Mouse (Mus musculus) cerebellum, adult 9-11 months (tissue): ENCODE results near the gene Sgk1.
"Not testable (repeated sequence)": the region's sequence is repeated elsewhere in the genome, so short reads cannot be mapped to it uniquely, and the experiment has no call there.

Experiments used
- DNase-seq: peaks from one replicate; pipeline ENCODE4 v3.0.0; 2022

The Sgk1 gene

DNA sequence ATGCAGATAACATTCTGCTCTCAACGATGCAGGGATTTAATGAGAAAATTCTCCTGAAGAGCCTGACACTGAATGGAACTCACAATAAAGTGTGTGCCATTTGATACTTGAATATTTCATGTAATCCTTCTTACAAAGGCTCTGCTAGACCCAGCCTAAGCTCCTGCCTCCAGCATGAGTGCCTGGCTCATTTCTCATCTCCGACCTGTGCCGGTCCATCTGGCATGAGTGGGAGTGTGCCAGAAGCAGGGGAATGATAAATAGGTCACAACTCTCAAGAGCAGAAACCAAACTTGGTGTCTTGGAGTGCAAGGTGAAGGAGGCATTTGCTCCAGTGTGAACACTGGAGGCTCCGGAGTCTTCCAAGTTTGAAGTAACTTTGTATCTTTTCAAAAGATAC lies 13.4 kb upstream of the Sgk1 start:
- DNase-seq, result peak; percentile 94

GRCm38 (mm10) chr10:21881837-21882183 lies 174 bp upstream of the Sgk1 start:
- no peak for DNase-seq

DNA sequence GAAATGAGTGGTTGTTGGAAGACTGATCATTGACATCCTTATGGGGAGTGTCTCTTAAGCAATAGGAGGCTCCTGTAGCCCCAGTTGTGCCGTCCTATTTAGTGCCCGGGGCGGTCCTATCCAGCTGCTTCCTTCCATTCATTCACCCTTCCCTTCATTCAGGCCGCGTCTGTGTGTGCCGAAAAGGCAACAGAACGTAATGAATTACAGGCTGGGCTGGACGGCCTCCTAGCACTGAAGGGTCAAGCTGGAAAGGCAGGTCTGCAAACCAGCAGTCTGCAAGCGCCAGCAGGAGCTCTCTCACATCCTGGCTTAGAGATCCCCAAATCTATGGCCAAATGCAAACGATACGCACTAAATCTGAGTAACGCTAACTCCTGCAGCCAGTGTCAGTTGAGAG lies 1.6 kb downstream of the Sgk1 start:
- peak; percentile 68 for DNase-seq

GRCm38 (mm10) chr10:21884534-21884933 lies 2.5 kb downstream of the Sgk1 start:
- no peak for DNase-seq

GRCm38 (mm10) chr10:21889141-21889765 lies 7.3 kb downstream of the Sgk1 start:
- no peak for DNase-seq

- DNase-seq, result no peak
Observed at GRCm38 (mm10) chr10:21890293-21890692, 8.3 kb downstream of the Sgk1 start.

DNA sequence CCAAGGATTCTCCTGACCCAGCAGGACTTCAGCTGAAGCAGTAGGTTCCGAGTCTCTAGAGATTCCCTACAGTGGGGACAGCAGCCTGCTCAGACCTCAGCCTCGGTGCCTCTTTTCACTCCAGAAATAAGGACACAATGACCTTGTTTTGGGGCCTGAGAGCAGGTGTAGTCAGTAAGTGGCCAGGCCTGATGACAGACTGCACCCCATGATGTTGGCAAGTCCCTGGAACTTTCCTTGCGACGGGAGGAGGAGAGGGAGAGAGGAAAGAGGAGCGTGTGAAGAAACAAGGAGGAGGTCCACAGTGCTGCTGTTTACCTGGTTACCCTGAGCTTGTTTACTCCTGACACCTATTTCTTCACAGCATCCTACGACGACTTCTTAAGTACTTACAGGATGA lies 9.5 kb downstream of the Sgk1 start:
- peak; percentile 93 for DNase-seq

GRCm38 (mm10) chr10:21892104-21892503 lies 10.1 kb downstream of the Sgk1 start:
- DNase-seq, result peak; percentile 57

DNA sequence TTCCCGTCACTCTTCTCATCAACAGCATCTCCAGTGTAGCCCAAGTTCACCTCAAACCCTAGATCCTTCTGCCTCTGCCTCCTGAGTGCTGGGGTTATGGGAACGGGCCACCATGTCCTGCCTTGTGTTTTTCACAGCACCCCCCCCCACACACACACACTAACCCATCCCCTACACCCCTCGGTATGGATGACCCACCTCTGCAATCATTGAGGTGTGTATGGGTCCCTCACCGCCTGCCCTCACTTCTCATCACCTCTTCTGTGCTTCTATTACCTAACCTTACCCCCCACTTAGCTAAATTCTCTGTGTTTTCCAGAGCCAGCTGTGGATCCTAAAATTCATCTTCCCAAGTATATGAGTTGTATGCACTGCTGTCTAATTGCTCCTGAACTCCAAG lies 16.4 kb downstream of the Sgk1 start:
- no peak for DNase-seq

DNA sequence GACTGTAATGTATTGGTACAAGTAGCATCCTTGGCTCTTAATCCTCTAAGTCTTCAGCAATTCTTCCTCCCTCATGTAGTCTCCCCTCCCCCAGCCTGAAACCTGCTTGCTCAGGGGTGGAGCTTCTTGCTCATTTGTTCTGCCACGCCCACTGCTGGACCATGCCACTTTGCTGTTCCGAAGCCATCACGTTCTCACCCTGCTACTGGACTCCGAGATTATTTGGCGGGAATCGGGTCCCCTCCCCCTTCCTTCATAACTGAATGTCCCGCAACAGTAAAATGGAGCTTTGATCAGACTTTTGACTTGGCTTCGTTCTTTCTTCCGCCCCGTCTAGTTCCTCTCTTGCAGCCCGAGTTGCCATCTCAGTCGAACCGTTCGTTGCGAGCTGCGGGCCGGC lies 16.9 kb downstream of the Sgk1 start:
- not testable (repeated sequence) for DNase-seq

GRCm38 (mm10) chr10:21899397-21899796 lies 17.4 kb downstream of the Sgk1 start:
- peak; percentile 77 for DNase-seq

- DNase-seq, result no peak
Observed at GRCm38 (mm10) chr10:21902152-21903140, 20.5 kb downstream of the Sgk1 start.

DNA sequence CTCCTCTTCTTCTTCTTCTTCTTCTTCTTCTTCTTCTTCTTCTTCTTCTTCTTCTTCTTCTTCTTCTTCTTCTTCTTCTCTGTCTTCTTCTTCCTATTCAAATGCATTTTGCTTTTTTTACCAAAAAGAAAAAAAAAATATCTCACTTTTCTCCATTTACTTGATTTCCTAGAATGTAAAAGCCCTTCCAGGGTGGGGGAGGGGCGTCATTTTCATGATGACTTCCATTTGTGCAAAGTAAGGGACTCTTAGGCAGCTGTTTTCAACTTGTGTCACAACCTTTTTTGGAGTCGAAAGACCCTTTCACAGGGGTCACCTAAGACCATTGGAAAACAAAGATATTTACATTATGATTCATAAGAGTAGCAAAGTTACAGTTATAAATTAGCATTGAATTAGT lies 22.2 kb downstream of the Sgk1 start:
- no peak for DNase-seq

- no peak for DNase-seq
Observed at GRCm38 (mm10) chr10:21905616-21906015, 23.6 kb downstream of the Sgk1 start.

DNA sequence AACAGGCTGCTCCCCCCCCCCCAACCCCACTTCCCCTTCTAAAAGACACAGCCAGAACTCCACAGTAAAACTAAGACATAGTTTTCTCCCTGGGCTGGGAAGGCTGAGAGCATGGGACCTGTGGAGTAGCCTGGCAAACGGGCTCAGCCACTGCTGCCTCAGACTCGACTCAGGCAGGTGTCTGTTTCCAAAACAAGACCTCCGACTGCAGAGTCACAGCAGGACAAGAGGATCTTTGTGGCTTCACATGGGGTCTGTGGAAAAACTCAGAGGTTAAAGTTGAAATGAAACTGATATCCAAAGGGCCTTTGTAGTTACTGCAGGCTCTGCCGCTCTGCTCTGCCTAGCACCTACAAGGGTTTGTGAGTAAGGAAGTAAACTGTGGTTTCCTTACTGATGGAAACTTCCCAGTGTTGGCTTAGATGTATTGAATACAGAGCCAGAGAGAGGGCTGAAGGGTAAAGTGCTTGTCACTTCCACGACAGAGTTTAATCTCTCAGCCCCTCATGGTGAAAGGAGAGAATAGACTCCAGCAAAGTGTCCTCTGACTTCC lies 25.0 kb downstream of the Sgk1 start:
- DNase-seq, result no peak

- no peak for DNase-seq
Observed at GRCm38 (mm10) chr10:21907784-21908183, 25.8 kb downstream of the Sgk1 start.

DNA sequence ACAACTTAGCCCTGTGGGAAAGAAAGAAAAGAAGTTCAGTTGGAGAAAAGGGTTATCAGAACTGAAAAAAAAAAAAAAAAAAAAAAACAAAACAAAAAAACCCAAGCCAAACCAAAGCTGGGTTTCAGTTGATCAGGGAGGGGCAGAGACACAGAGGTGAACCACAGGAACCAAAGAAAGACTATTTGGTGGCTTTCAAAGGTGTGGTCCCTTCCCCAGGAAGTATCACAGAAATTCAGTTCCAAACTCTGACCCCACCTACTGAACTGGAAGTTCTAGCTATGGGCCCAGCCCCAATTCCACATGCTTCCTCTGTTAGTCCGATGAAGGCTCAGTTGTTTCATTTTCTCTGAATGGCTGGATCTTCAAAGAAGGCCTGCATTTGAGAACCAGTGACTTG lies 26.7 kb downstream of the Sgk1 start:
- no peak for DNase-seq

DNA sequence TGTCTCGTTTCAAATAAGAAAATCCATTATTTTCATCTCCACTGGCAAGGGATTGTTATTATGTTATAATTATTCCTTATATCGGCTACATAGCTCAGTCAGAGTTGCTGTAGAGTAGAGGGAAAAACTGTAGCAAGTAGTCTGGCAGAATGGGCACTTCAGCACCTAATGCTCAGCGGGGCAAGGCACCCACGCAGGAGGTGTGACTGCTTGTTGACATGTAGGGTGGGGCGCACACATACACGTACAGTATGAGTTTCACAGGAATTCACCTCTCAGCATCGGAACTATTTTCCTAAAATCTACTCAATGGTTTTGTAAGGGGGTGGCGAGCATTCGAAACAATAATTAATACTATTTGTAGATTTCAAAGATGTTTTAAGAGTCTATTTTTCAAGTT lies 28.4 kb downstream of the Sgk1 start:
- no peak for DNase-seq

GRCm38 (mm10) chr10:21911303-21911947 lies 29.4 kb downstream of the Sgk1 start:
- no peak for DNase-seq

DNA sequence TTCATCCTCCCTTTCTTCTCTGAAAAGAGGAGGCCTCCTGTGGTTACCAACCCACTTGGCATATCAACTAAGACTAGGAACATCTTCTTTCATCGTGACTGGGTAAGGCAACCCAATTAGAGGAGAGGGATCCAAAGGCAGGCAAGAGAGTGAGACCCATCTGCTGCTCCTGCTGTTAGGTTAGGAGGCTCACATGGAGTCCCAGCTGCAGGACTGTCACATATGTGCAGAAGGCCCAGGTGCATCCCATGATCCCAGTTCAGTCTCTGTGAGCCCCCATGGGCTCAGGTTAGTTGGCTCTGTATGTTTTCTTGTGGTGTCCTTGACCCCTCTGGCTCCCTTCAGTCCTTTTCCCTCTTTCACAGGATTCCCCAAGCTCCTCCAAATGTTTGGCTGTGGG lies 32.8 kb downstream of the Sgk1 start:
- DNase-seq, result no peak

DNA sequence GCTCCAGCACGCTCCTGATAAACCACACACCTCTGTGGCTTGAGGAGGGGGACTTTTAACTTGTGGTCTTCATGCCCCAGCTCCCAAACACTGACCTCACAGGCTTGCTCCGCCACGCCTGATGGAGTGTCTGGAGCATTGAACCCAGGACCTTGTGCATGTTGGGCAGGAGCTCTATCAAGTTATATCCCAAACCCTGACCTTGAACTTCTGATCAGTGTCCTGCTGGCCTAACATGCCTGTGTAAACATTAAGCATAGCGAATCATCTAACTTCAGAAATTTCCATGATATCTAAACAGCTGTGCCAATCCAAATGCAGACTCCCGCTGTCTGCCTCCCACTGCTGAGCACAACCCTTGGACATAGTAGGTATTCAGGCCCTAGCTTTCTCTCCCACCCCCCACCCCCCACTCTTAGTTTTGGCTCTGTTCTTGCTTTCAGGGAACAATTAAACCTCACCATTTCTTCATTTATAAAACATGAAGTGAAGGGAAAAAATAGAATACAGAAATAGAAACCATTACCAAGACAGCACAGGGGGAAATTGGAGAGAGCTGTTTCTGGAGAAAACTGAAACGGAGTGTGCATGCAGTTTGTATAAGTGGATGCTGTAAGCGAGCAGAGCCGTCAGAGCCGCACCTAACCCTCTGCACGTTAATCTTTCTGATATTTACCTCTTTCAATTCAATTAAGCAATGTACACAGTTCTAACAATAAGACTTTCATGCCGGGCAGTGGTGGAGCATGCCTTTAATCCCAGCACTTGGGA lies 34.5 kb downstream of the Sgk1 start:
- DNase-seq, result no peak

DNA sequence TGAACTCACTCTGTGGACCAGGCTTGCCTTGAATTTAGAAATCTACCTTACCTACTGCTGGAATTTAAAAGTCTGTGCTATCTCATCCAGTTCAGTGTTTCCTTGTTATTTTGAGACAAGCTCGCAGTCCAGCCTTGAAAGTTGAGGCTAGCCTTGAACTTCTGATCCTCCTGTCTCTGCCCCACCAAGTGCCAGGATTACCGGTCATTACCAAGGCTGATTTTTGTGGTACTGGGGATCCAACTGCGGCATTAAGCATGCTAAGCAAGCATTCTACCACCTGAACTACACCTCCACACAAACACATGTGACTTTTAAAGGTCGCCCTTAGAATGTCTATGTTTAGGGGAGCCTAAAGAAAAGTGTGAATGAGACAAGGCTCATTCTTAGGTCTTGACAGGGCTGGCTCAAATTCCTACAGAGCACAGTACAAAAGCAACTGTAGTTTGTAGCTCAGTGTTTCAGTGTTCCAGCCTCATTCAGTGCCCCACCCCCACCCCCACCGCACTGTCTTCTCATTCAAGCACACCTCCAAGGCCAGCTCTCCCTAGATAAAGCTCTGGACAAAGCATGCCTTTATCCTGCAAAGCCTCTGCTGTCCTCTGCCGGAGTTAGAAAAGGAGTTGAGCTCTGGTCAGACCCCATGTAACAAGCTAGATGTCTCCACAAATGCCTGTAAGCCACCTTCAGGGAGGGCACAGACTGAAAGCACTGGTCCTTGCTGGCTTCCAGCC lies 36.2 kb downstream of the Sgk1 start:
- no peak for DNase-seq
